Mouse (Mus musculus) c-Kit-positive CD71-negative TER-119-negative erythroid progenitor cells, embryonic 14.5 days (primary cell): ENCODE measurements around the gene Dnajc15.
A peak's percentile ranks its signal among the peaks of the same experiment; 100 is the strongest.

ENCODE experiments used
- DNase-seq: peaks from one replicate; pipeline ENCODE4 v3.0.0-alpha.2; 2013; ENCODE audit warnings: low read depth

Gene Dnajc15

GRCm38 (mm10) chr14:77860841-77861560, 13.9 kb downstream of the Dnajc15 start:
- no peak for DNase-seq

- DNase-seq: no peak
These were observed 15.0 kb downstream of the Dnajc15 start for GRCm38 (mm10) chr14:77859894-77860293.

GRCm38 (mm10) chr14:77853951-77854350, 21.0 kb downstream of the Dnajc15 start:
- no peak for DNase-seq

GRCm38 (mm10) chr14:77849852-77850251, 25.1 kb downstream of the Dnajc15 start:
- no peak for DNase-seq

- no peak for DNase-seq
These were observed 26.6 kb downstream of the Dnajc15 start for GRCm38 (mm10) chr14:77848349-77848748.

GRCm38 (mm10) chr14:77846206-77846605, 28.7 kb downstream of the Dnajc15 start:
- DNase-seq: no peak

- DNase-seq: no peak
These were observed 29.4 kb downstream of the Dnajc15 start for GRCm38 (mm10) chr14:77845479-77845878.

GRCm38 (mm10) chr14:77840574-77840973, 34.4 kb downstream of the Dnajc15 start:
- no peak for DNase-seq

- no peak for DNase-seq
These were observed 34.8 kb downstream of the Dnajc15 start for GRCm38 (mm10) chr14:77840078-77840477.

GRCm38 (mm10) chr14:77836794-77837193, 38.1 kb downstream of the Dnajc15 start:
- no peak for DNase-seq

GRCm38 (mm10) chr14:77832359-77832758, 42.6 kb downstream of the Dnajc15 start:
- no peak for DNase-seq

- DNase-seq: no peak
These were observed 43.0 kb downstream of the Dnajc15 start for GRCm38 (mm10) chr14:77831936-77832335.

- DNase-seq: no peak
These were observed 45.3 kb downstream of the Dnajc15 start for GRCm38 (mm10) chr14:77829673-77830072.

- no peak for DNase-seq
These were observed 49.0 kb downstream of the Dnajc15 start for GRCm38 (mm10) chr14:77825891-77826290.

GRCm38 (mm10) chr14:77825121-77825520, 49.8 kb downstream of the Dnajc15 start:
- peak; percentile 48 for DNase-seq

GRCm38 (mm10) chr14:77819841-77820240, 55.1 kb downstream of the Dnajc15 start:
- no peak for DNase-seq

GRCm38 (mm10) chr14:77817561-77817960, 57.4 kb downstream of the Dnajc15 start:
- no peak for DNase-seq

- no peak for DNase-seq
These were observed 60.0 kb downstream of the Dnajc15 start for GRCm38 (mm10) chr14:77814935-77815334.

- DNase-seq: no peak
These were observed 62.0 kb downstream of the Dnajc15 start for GRCm38 (mm10) chr14:77812890-77813289.

- no peak for DNase-seq
These were observed 63.5 kb downstream of the Dnajc15 start for GRCm38 (mm10) chr14:77811466-77811865.

GRCm38 (mm10) chr14:77807836-77808235, 67.1 kb downstream of the Dnajc15 start:
- DNase-seq: no peak

- no peak for DNase-seq
These were observed 68.6 kb downstream of the Dnajc15 start for GRCm38 (mm10) chr14:77806345-77806744.

GRCm38 (mm10) chr14:77802268-77802630, 72.7 kb downstream of the Dnajc15 start:
- no peak for DNase-seq

GRCm38 (mm10) chr14:77801571-77802267, 73.2 kb downstream of the Dnajc15 start:
- DNase-seq: no peak
